Mouse (Mus musculus) midbrain, postnatal 0 days (tissue): ENCODE data around the gene Armc3. TPM values are rescaled to one million over a fixed set of nuclear protein-coding genes. Genes with fewer than 3 reads are reported as not detected.
"Not testable (repeated sequence)": the region's sequence is repeated elsewhere in the genome, so short reads cannot be mapped to it uniquely, and the experiment has no call there.

ENCODE experiments used
- ATAC-seq: fragments of 200-750 bp; cut with Nextera tagmentation; 2 replicates; pipeline ENCODE4 v1.8.0; 2017; ENCODE audit warnings: moderate number of reproducible peaks, mild to moderate bottlenecking, moderate TSS enrichment, moderate library complexity; ENCODE audit not compliant: low FRiP score
- DNase-seq: peaks from one replicate; pipeline ENCODE4 v3.0.0-alpha.2; 2015; ENCODE audit warnings: low spot score
- H3K27ac ChIP-seq: fragments of 300-500 bp; sonication (generic); 2 replicates; pipeline ENCODE4 v1.5.1; 2014; ENCODE audit warnings: low read depth, mild to moderate bottlenecking, low read length, mixed read lengths
- H3K27me3 ChIP-seq: fragments of 300-500 bp; sonication (generic); 2 replicates; pipeline ENCODE4 v1.6.1; 2014; ENCODE audit warnings: low read length, control low read depth, mixed read lengths; ENCODE audit not compliant: insufficient read depth
- H3K36me3 ChIP-seq: fragments of 300-500 bp; sonication (generic); 2 replicates; pipeline ENCODE4 v1.6.1; 2014; ENCODE audit warnings: low read length, control low read depth, mixed read lengths; ENCODE audit not compliant: insufficient read depth
- H3K4me1 ChIP-seq: fragments of 300-500 bp; sonication (generic); 2 replicates; pipeline ENCODE4 v1.6.1; 2014; ENCODE audit warnings: mild to moderate bottlenecking, control low read depth, antibody characterized with exemption, low read length, mixed read lengths; ENCODE audit not compliant: insufficient read depth
- H3K4me2 ChIP-seq: fragments of 300-500 bp; sonication (generic); 2 replicates; pipeline ENCODE4 v1.6.1; 2014; ENCODE audit warnings: low read depth, mild to moderate bottlenecking, low read length, mixed read lengths; ENCODE audit not compliant: poor library complexity, severe bottlenecking
- H3K4me3 ChIP-seq: fragments of 300-500 bp; sonication (generic); 2 replicates; pipeline ENCODE4 v1.5.1; 2014; ENCODE audit warnings: low read depth, mild to moderate bottlenecking, low read length, moderate library complexity
- H3K9ac ChIP-seq: fragments of 300-500 bp; sonication (generic); replicated peaks from 2 replicates; pipeline ENCODE4 v1.6.1; 2014; ENCODE audit warnings: mild to moderate bottlenecking, low read length, moderate library complexity, mixed read lengths; ENCODE audit not compliant: poor library complexity, severe bottlenecking
- H3K9me3 ChIP-seq: fragments of 300-500 bp; sonication (generic); 2 replicates; pipeline ENCODE4 v1.6.1; 2016; ENCODE audit warnings: low read length, control low read depth
- CTCF ChIP-seq: IDR thresholded peaks from 2 replicates; pipeline ENCODE4 v1.5.1; 2016; ENCODE audit warnings: antibody characterized with exemption, mild to moderate bottlenecking
- WGBS: fragments of 180-500 bp; shearing (Covaris S2); extraction: QIAGEN DNeasy Blood & Tissue Kit; methylation state at CpG from one replicate; pipeline ENCODE4 v1.1.7; 2014; 5-methylcytosine and 5-hydroxymethylcytosine counted together
- polyA plus RNA-seq: library from polyadenylated mRNA; unstranded; fragments of >200 nt; fragmentation: Nextera tagmentation; extraction: Ambion mirVana; gene quantifications from 2 replicates; pipeline ENCODE4 v1.2.1, GENCODE M21; 2015
- total RNA-seq: library from RNA; depleted of rRNA; stranded (reverse); fragments of >200 nt; gene quantifications from 2 replicates; pipeline ENCODE4 v1.2.3, GENCODE M21; 2014

Armc3 gene
- total and polyA plus RNA-seq, 2 experiments from 2014 or later: 0.82 to 1.1 TPM

- 9% methylated on average over 25 of the region's 25 CpGs for WGBS
- H3K4me2 ChIP-seq: peak overlapping the region; percentile 77
- peak overlapping the region; percentile 73 for H3K27ac ChIP-seq
- peak; percentile 92 for DNase-seq
- peak; percentile 96 for TF ChIP-seq CTCF
- H3K36me3 ChIP-seq: no peaks in the 10 kb centered on the region
- H3K4me1 ChIP-seq: no peaks in the 10 kb centered on the region
- no peaks in the 10 kb centered on the region for H3K27me3 ChIP-seq
- H3K9me3 ChIP-seq: no peaks in the 10 kb centered on the region
- peak overlapping the region; percentile 40 for H3K4me3 ChIP-seq
- H3K9ac ChIP-seq: peak overlapping the region; percentile 44; the same call in 1 of the 2 replicates
- ATAC-seq: peak; percentile 81
Observed at GRCm38 (mm10) chr2:19275602-19276539, 76.8 kb downstream of the Armc3 start.

GRCm38 (mm10) chr2:19280331-19280730, 81.2 kb downstream of the Armc3 start:
- Histone ChIP-seq H3K36me3 (no peaks in the 10 kb centered on the region), H3K27ac (no peak overlapping the region), H3K9me3 (no peaks in the 10 kb centered on the region), H3K27me3 (no peaks in the 10 kb centered on the region), H3K4me2 (no peak overlapping the region), H3K4me3 (no peak overlapping the region), H3K9ac (no peak overlapping the region), H3K4me1 (no peaks in the 10 kb centered on the region)
- ATAC-seq (no peak), DNase-seq (peak; percentile 36)
- WGBS: 88% methylated on average over 11 of the region's 11 CpGs
- no peak for TF ChIP-seq CTCF

- WGBS: 63% methylated on average over 3 of the region's 3 CpGs
- H3K9me3 ChIP-seq: no peaks in the 10 kb centered on the region
- no peak overlapping the region for H3K27ac ChIP-seq
- no peak for ATAC-seq
- no peak overlapping the region for H3K9ac ChIP-seq
- H3K4me3 ChIP-seq: no peak overlapping the region
- DNase-seq: no peak
- H3K36me3 ChIP-seq: no peaks in the 10 kb centered on the region
- no peak for TF ChIP-seq CTCF
- H3K27me3 ChIP-seq: no peaks in the 10 kb centered on the region
- no peaks in the 10 kb centered on the region for H3K4me1 ChIP-seq
- H3K4me2 ChIP-seq: no peak overlapping the region
Observed at GRCm38 (mm10) chr2:19292366-19292765, 93.3 kb downstream of the Armc3 start.

GRCm38 (mm10) chr2:19300345-19301089, 101.4 kb downstream of the Armc3 start:
- Histone ChIP-seq H3K4me2 (no peak overlapping the region), H3K4me3 (no peak overlapping the region), H3K9ac (no peak overlapping the region), H3K9me3 (no peaks in the 10 kb centered on the region), H3K27ac (no peak overlapping the region), H3K36me3 (no peaks in the 10 kb centered on the region), H3K27me3 (no peaks in the 10 kb centered on the region), H3K4me1 (no peaks in the 10 kb centered on the region)
- ATAC-seq: no peak
- TF ChIP-seq CTCF: no peak
- no peak for DNase-seq
- WGBS: 78% methylated on average over 9 of the region's 9 CpGs

- 18% methylated on average over 6 of the region's 6 CpGs for WGBS
- ATAC-seq: no peak
- DNase-seq: no peak
- Histone ChIP-seq H3K36me3 (no peaks in the 10 kb centered on the region), H3K27me3 (no peaks in the 10 kb centered on the region), H3K9ac (no peak overlapping the region), H3K4me2 (no peak overlapping the region), H3K27ac (no peak overlapping the region), H3K4me3 (no peak overlapping the region), H3K9me3 (no peaks in the 10 kb centered on the region), H3K4me1 (no peaks in the 10 kb centered on the region)
- TF ChIP-seq CTCF: no peak
Observed at GRCm38 (mm10) chr2:19301251-19301650, 102.1 kb downstream of the Armc3 start.

GRCm38 (mm10) chr2:19303087-19303486, 104.0 kb downstream of the Armc3 start:
- H3K9ac ChIP-seq, H3K4me1 ChIP-seq, H3K4me3 ChIP-seq, H3K27me3 ChIP-seq, ATAC-seq, DNase-seq, H3K4me2 ChIP-seq, H3K27ac ChIP-seq, H3K9me3 ChIP-seq, H3K36me3 ChIP-seq: not testable (repeated sequence)
- 85% methylated on average over 3 of the region's 3 CpGs for WGBS
